Mouse (Mus musculus) cerebellum, adult 8-10 months (tissue): ENCODE data around the gene Wwp2.

Source experiments
- DNase-seq: peaks from one replicate; pipeline ENCODE4 v3.0.0; 2022

Gene Wwp2

DNA sequence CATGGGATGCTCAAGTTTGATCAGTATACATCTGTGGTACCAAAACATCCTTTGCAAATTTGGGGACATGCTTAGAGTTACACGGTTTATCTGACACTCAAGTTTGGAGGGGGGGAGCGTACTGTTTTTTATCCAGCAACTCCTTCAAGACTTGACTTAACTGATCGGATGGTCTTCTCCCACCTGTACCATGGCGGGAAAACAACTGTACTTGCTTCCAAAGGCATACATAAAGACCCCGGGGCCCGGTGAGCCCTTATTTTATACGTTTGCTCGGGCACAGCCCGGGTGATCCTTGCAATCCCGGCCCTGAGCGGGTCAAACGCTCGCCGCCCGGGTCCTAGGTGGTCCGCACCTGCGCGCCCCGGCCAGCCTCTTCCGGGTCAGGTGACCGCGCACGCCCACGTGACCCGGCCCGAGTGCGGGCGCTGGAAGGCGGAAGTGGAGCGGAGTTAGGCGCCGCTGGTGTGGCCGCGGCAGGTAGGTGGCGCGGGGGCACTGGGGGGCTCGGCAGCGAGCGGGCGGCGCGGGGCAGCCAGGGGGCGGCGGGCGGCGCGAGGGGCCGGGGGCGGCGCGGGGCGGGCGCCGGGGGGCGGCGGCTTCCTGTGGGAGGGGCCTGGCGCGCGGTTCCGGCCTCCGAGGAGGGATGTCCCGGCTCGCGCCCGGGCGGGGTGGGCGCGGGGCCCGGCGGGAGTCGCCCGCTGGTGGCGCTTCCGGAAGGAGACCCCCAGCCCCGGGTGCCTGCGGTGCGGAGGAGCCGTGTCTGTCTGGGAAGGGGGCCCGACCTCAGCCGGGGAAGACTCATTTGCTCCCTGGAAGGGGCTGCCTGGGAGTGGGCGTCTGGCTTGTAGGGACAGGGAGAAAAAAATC lies at the start of gene Wwp2:
TSS of gene Wwp2 (plus strand) at position 404 of the 870 bp plus-strand sequence.
- peak; percentile 75 for DNase-seq

GRCm38 (mm10) chr8:107386642-107387041 lies 49.5 kb upstream of the Wwp2 start:
- DNase-seq, result peak; percentile 26

- DNase-seq, result peak; percentile 39
These were observed 48.3 kb upstream of the Wwp2 start for GRCm38 (mm10) chr8:107387861-107388260.

- DNase-seq, result peak; percentile 29
These were observed 46.6 kb upstream of the Wwp2 start for GRCm38 (mm10) chr8:107389557-107389956.

- DNase-seq, result no peak
These were observed 45.6 kb upstream of the Wwp2 start for GRCm38 (mm10) chr8:107390476-107391135.

GRCm38 (mm10) chr8:107391136-107391516 lies 45.0 kb upstream of the Wwp2 start:
- no peak for DNase-seq

GRCm38 (mm10) chr8:107395397-107395796 lies 40.8 kb upstream of the Wwp2 start:
- DNase-seq, result no peak

DNA sequence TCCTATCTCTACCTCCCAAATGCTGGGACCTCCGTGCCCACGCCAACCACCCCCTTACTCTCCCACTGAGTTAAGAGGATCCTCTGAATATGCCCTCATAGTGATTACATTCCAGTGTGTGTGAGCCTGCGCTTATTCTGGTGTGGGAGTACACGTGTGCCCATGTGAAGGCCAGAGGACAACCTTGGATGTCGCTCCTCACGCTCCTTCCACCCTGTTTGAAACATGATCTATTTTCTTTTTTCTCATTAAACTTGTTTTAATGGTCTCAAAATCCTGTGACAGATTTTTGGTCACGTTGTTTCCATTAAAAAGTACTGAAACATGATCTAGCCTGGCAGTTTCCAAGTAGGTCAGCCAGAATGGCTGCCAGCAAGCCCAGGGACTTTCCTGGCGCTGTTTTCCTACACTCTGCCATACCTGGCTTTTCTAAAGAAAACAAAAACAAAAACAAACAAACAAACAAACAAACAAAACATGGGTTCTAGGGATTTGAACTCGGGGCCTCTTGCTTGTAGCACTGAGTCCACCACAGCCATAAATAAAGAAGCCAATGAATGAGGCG lies 40.0 kb upstream of the Wwp2 start:
- DNase-seq, result no peak

DNA sequence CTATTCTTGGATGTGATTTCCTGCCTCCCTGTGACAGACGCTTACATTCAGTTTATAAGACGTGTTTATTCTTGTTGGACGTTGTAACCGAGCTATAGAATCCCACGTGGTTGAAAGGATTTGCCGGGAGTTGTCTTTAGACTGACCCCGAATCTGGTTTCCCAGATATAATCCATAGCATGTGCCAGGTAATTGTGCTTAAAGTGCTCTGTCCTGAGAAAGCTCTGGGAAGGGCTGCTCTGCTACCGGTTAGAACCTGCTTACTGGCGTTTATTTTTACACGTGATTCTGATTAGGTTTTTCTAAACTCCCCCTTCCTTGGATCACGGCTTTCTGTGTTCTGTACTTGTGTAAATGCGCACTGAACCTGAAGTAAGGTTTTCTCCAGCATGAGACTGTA lies 38.5 kb upstream of the Wwp2 start:
- DNase-seq, result no peak

GRCm38 (mm10) chr8:107399495-107399894 lies 36.7 kb upstream of the Wwp2 start:
- peak; percentile 58 for DNase-seq

DNA sequence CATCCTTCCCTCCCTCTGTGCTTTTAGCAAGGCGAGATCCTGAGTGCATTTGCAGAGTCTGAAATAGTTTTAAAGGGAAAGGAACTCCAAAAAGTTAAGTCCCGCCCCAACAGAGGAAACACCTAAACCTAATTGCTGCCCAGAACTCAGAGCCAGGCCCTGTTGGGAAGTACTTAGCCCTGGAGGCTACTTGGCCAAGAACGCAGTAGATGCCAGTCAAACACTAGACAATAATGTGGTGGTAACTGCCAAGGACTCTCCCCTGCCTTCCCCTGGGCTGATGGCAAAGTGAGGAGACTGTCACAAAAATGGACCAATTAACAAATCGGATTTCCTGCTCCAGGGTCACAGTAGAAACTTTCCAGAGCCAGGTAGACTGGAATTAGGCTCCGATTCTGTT lies 34.3 kb upstream of the Wwp2 start:
- no peak for DNase-seq

DNA sequence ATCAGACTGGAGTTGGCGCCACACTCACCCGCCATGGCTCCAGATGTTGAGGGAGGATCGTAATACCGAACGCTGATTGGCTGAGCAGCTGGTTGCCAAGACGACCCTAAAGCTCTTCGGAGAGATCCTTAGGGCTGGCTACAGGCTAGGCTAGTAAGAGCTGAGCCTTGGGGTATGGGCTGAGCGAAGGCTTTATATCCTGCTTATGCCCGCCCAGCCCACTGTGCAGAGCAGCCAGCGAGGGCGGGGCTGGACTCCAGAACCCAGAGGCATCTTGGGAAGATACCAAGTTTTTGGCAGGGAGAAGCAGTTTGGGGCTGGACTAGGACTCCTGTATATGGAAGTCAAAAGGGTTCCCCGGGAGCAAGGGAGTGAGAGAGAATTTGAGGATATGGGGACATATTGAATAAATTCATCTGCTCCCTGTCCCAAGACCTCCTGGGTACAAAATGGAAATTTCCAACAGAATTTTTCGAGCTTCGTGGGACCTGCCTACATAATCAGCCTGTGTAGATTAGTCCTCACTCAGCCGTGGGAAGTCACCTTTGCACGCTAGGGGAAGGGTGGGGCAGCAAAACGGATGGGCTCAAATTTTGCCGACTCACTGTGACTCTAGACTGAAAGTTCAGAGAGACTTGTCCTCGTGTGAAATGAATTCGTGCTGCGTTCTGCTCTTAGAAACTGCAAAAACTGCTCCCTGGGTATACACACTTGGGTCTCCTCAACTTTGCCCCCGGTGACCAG lies 33.0 kb upstream of the Wwp2 start, which contains the start of gene Nqo1:
TSS of gene Nqo1 (minus strand) at position 169 of the 744 bp plus-strand sequence.
- peak; percentile 43 for DNase-seq

- no peak for DNase-seq
These were observed 32.1 kb upstream of the Wwp2 start for GRCm38 (mm10) chr8:107404057-107404456.

- no peak for DNase-seq
These were observed 30.2 kb upstream of the Wwp2 start for GRCm38 (mm10) chr8:107405935-107406334.

DNA sequence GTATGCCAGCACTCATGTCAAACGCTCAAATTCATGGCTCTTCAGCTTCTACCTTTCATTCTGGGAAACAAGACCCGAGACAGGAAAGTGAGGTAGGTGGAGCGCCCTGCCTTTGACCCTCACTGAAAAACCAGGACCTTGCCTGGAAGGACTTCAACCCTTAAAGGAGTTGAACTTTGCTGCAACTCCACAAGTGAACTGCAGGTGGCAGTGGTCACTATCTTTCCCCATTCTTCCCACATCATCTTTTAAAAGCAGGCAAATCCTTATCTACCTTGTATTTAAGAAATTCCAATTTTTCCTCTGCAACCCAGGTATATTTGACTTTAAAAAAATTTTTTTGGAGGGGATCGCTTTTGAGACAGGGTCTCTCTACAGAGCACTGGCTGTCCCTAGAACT lies 24.8 kb upstream of the Wwp2 start:
- no peak for DNase-seq

DNA sequence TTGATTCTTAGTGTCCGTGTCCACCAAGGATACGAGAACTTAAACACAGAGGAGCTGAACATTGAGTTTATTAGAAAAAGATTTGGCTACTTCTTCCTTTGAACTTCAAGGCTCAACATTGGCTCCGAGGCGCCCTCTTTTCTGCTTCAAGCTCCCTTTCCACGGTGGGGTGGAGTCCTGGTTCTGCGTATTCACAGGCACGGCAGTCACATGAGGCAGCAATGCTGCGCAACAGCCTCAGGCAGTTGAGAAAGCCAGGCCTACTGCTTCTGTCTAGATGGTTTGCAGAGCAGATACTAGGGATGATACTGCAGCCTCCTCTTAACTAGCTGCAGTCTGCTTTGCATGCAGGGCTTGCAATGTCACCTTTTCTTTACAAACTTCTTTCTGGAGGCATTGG lies 23.6 kb upstream of the Wwp2 start:
- DNase-seq, result no peak

GRCm38 (mm10) chr8:107413881-107414280 lies 22.3 kb upstream of the Wwp2 start:
- no peak for DNase-seq

DNA sequence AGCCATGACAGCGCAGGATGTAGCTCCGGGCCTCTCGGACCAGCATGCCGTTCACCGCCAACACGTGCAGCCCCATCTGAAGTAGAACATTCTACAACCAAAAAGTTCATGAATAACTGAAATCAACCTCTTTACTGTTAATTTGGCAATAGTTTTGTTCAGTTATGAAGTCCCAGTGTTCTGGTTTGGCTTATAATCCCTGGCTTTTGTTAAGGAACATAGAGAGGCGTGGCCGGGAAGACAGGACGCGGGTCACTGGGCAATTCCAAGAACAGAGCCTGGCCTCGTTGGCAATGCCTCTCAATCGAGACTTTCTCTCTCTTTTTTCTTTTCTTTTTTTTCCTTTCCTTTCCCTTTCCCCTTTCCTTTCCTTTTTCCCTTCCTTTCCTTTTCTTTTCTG lies 19.2 kb upstream of the Wwp2 start:
- no peak for DNase-seq

DNA sequence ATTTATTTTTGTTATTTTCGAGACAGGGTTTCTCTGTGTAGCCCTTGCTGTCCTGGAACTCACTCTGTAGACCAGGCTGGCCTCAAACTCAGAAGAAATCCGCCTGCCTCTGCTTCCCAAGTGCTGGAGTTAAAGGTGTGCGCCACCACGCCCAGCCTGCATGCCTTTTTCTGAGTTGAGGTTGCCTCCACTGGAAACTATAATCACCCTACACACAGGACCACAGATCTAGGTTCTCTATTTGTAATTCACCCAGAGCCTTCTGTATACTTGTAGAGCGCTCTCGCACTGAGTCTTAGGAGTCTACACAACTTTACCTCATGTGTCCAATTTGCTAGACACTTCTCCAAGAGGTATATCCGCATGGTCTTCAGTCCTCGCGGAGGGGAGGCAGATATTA lies 12.0 kb upstream of the Wwp2 start:
- DNase-seq, result no peak

DNA sequence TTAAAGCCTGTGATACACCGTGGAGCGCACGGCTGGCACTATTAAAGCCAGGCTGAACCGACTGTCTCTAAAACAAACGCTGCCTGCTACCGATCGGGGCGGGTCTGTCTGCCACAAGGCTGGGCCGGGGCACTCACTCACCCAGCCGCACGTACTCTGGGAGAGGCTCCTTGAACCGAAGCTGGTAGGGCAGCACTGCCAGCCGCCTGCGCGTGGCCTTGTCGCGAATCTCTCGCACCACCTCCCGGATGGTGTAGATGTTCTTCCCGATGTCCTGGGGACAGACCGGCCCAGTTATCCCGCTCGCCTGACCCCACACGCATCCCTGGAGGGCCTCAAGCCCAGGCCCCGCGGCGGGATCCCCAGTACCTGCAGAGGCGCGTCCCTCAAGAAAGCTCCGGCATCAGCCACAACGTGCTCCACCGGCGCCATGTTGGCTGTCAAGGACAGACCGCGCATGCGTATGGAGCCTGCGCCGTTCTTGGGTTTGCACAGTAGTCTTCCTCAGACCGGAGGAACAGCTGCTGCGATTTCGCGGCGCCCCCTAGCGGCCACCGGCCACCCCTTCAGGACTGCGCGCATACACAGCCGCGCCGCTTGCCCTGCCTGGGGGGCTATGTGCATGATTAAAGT lies 11.5 kb upstream of the Wwp2 start, which contains the start of gene Nob1:
TSS of gene Nob1 (minus strand) at position 455 of the 633 bp plus-strand sequence.
- DNase-seq, result peak; percentile 97

DNA sequence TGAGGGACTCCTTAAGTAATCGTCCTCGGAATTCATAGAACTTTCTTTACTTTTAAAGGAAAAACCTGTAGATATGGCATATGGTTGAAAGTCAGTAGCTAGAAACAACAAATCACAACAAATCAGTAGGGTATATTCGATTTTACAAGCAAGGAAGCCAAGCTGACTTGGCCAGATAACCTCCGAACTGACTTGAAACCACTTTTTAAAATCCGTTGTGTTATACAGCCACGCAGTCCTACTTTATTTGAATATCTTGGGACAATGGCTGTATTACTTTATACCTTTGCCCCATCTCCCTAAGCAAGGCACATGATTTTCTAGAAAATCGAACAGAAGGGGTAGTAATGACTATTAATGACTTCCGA lies 11.0 kb upstream of the Wwp2 start:
- no peak for DNase-seq

- no peak for DNase-seq
These were observed 5.3 kb upstream of the Wwp2 start for GRCm38 (mm10) chr8:107430821-107431220.
